Mouse (Mus musculus): ENCODE results near the gene Kcnk18.

DNA sequence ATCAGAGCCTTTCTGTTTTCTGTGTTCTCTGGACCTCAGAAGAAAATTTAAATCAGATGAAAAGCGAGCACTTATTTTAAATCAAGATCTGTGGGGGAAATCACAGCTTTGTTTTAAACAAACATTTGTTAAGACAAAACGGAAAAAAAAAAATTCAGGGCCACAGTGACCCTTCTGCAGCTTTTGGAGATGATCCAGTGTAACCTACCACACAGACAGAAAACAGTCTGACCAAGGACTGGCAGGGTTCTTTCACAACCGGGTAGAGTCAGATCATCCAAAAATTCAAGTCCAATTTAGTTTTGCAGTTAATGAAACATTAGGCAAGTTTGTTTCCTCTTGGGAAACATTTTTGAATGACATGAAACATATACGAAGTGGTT, 27.9 kb upstream of the Kcnk18 start:
- no peak for TF ChIP-seq CTCF (IDR thresholded peaks at IDR 0.05; ENCODE audit: insufficient read depth, low read depth, low read length)
- no peak for TF ChIP-seq POLR2A (IDR thresholded peaks at IDR 0.05; ENCODE audit: insufficient read depth, low read depth, low read length)

Data from olfactory bulb, adult 2 months (tissue).